Mouse (Mus musculus): ENCODE measurements at regions not wholly inside any gene's neighbourhood (a gene's known extent, or its start where the extent isn't known, plus 50 kb on each side); places are given as distances from the start of the nearest gene placed in this dataset.

DNA sequence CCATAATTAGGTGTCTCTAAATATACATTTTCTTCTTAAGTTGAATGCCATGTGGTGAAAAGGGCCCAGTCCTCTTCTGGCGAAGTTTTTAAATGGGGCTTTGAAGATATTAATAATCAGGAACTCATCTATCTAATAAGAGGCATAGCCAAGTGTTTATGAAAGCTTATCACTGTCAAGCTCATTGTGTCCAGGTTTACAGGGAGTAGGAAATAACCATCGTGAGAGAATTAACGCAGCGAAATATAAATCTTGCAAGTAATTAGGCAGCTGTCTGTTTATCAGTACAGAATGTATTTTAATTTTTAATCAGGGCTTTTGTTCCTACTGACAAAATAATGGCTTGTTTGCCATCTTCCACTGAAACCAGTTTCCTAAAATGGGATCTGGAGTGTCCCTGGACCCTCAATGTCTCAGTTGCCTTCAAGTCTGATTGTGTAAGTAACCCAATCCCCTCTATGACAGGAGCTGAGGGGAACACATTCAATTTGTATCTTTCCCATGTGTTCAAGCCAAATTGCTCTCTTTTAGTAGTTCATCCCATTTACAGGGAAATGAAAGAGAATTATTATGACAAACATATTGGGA is 152.5 kb upstream of the 4931417E11Rik start:
- no peak for TF ChIP-seq CTCF (IDR thresholded peaks at IDR 0.05)
- TF ChIP-seq EP300 (IDR thresholded peaks at IDR 0.05; ENCODE audit: insufficient read depth, low read depth, low read length) = no peak
- no peak for TF ChIP-seq POLR2A (IDR thresholded peaks at IDR 0.05; ENCODE audit: insufficient read depth, low read depth, low read length)
